Mouse (Mus musculus) forebrain, embryonic 15.5 days (tissue): Measurements from ENCODE around the gene Gm17334. TPM values are rescaled to one million over a fixed set of nuclear protein-coding genes. Genes with fewer than 3 reads are reported as not detected.

Experiments used
- ATAC-seq: fragments of 200-750 bp; cut with Nextera tagmentation; replicated peaks from 2 replicates; pipeline ENCODE4 v1.8.0; 2017; ENCODE audit warnings: mild to moderate bottlenecking, moderate TSS enrichment, moderate library complexity
- H3K27ac ChIP-seq: fragments of 300-500 bp; sonication (generic); replicated peaks from 2 replicates; pipeline ENCODE4 v1.5.1; 2015; ENCODE audit warnings: mild to moderate bottlenecking, inconsistent platforms
- H3K27me3 ChIP-seq: fragments of 300-500 bp; sonication (generic); 2 replicates; pipeline ENCODE4 v1.6.1; 2015; ENCODE audit warnings: inconsistent platforms
- H3K36me3 ChIP-seq: fragments of 300-500 bp; sonication (generic); 2 replicates; pipeline ENCODE4 v1.6.1; 2015; ENCODE audit warnings: mild to moderate bottlenecking, inconsistent platforms
- H3K4me1 ChIP-seq: fragments of 300-500 bp; sonication (generic); 2 replicates; pipeline ENCODE4 v1.6.1; 2015; ENCODE audit warnings: inconsistent platforms
- H3K4me2 ChIP-seq: fragments of 300-500 bp; sonication (generic); replicated peaks from 2 replicates; pipeline ENCODE4 v1.6.1; 2015; ENCODE audit warnings: mild to moderate bottlenecking, inconsistent platforms
- H3K4me3 ChIP-seq: fragments of 300-500 bp; sonication (generic); 2 replicates; pipeline ENCODE4 v1.5.1; 2015; ENCODE audit warnings: mild to moderate bottlenecking, inconsistent platforms
- H3K9ac ChIP-seq: fragments of 300-500 bp; sonication (generic); replicated peaks from 2 replicates; pipeline ENCODE4 v1.6.1; 2015; ENCODE audit warnings: mild to moderate bottlenecking, inconsistent platforms
- H3K9me3 ChIP-seq: fragments of 300-500 bp; sonication (generic); 2 replicates; pipeline ENCODE4 v1.6.1; 2016; ENCODE audit warnings: inconsistent platforms
- WGBS: fragments of 180-500 bp; shearing (Covaris S2); methylation state at CpG from one replicate; pipeline ENCODE4 v1.1.7; 2015; ENCODE audit warnings: mixed read lengths; 5-methylcytosine and 5-hydroxymethylcytosine counted together
- polyA plus RNA-seq: library from polyadenylated mRNA; unstranded; fragments of >200 nt; fragmentation: Nextera tagmentation; extraction: Ambion mirVana; gene quantifications from 2 replicates; pipeline ENCODE4 v1.2.1, GENCODE M21; 2015

The Gm17334 gene
- not detected in 2 replicates for polyA plus RNA-seq

- H3K9me3 ChIP-seq, result no peaks in the 10 kb centered on the region
- H3K9ac ChIP-seq, result no peak within 1 kb of the TSS
- 90% methylated on average over 5 of the region's 5 CpGs for WGBS
- peaks cover 8% of the 10 kb centered on the region for H3K27me3 ChIP-seq
- H3K4me2 ChIP-seq, result no peak within 1 kb of the TSS
- peaks cover 10% of the 10 kb centered on the region for H3K4me1 ChIP-seq
- H3K36me3 ChIP-seq, result no peaks in the 10 kb centered on the region
- no peak within 1 kb of the TSS for H3K27ac ChIP-seq
- ATAC-seq, result no peak
- no peak within 1 kb of the TSS for H3K4me3 ChIP-seq
Measured at GRCm38 (mm10) chr11:53773087-53773486, at the start of gene Gm17334. Gm17334 (minus strand) TSS chr11:53773187.

- WGBS, result 96% methylated on average over 3 of the region's 3 CpGs
- Histone ChIP-seq H3K36me3 (no peaks in the 10 kb centered on the region), H3K4me1 (no peaks in the 10 kb centered on the region), H3K27me3 (no peaks in the 10 kb centered on the region), H3K9ac (no peak overlapping the region), H3K9me3 (no peaks in the 10 kb centered on the region), H3K27ac (no peak overlapping the region), H3K4me2 (no peak overlapping the region), H3K4me3 (no peak overlapping the region)
- no peak for ATAC-seq
Measured at GRCm38 (mm10) chr11:53821945-53822338, 49.0 kb upstream of the Gm17334 start.

GRCm38 (mm10) chr11:53821230-53821944 lies 48.4 kb upstream of the Gm17334 start:
- WGBS, result 81% methylated on average over 11 of the region's 11 CpGs

GRCm38 (mm10) chr11:53820516-53821170 lies 47.7 kb upstream of the Gm17334 start:
- H3K27ac ChIP-seq, result no peak overlapping the region
- no peaks in the 10 kb centered on the region for H3K36me3 ChIP-seq
- H3K27me3 ChIP-seq, result no peaks in the 10 kb centered on the region
- H3K9ac ChIP-seq, result no peak overlapping the region
- WGBS, result 93% methylated on average over 13 of the region's 13 CpGs
- no peaks in the 10 kb centered on the region for H3K9me3 ChIP-seq
- no peaks in the 10 kb centered on the region for H3K4me1 ChIP-seq
- no peak overlapping the region for H3K4me3 ChIP-seq
- no peak for ATAC-seq
- no peak overlapping the region for H3K4me2 ChIP-seq

More at GRCm38 (mm10) chr11:53821230-53821944, 48.4 kb upstream of the Gm17334 start:
- no peaks in the 10 kb centered on the region for H3K27me3 ChIP-seq
- no peak overlapping the region for H3K4me2 ChIP-seq
- no peak for ATAC-seq
- no peak overlapping the region for H3K9ac ChIP-seq
- no peak overlapping the region for H3K4me3 ChIP-seq
- H3K36me3 ChIP-seq, result no peaks in the 10 kb centered on the region
- no peaks in the 10 kb centered on the region for H3K4me1 ChIP-seq
- no peaks in the 10 kb centered on the region for H3K9me3 ChIP-seq
- no peak overlapping the region for H3K27ac ChIP-seq

- no peak for ATAC-seq
Measured at GRCm38 (mm10) chr11:53819511-53819910, 46.5 kb upstream of the Gm17334 start.

GRCm38 (mm10) chr11:53818794-53819193 lies 45.8 kb upstream of the Gm17334 start:
- Histone ChIP-seq H3K27ac (no peak overlapping the region), H3K36me3 (no peaks in the 10 kb centered on the region), H3K9ac (no peak overlapping the region), H3K9me3 (no peaks in the 10 kb centered on the region), H3K27me3 (no peaks in the 10 kb centered on the region), H3K4me2 (no peak overlapping the region), H3K4me3 (no peak overlapping the region), H3K4me1 (no peaks in the 10 kb centered on the region)
- ATAC-seq, result no peak
- WGBS, result 61% methylated on average over 6 of the region's 6 CpGs

More at GRCm38 (mm10) chr11:53819511-53819910, 46.5 kb upstream of the Gm17334 start:
- no peaks in the 10 kb centered on the region for H3K9me3 ChIP-seq
- H3K27ac ChIP-seq, result no peak overlapping the region
- WGBS, result 94% methylated on average over 6 of the region's 6 CpGs
- H3K4me2 ChIP-seq, result no peak overlapping the region
- H3K9ac ChIP-seq, result no peak overlapping the region
- no peaks in the 10 kb centered on the region for H3K27me3 ChIP-seq
- no peaks in the 10 kb centered on the region for H3K36me3 ChIP-seq
- no peak overlapping the region for H3K4me3 ChIP-seq
- H3K4me1 ChIP-seq, result no peaks in the 10 kb centered on the region

- H3K4me3 ChIP-seq, result no peak overlapping the region
Measured at GRCm38 (mm10) chr11:53816841-53817375, 43.9 kb upstream of the Gm17334 start.

GRCm38 (mm10) chr11:53814810-53815209 lies 41.8 kb upstream of the Gm17334 start:
- H3K4me3 ChIP-seq, result no peak overlapping the region
- H3K4me2 ChIP-seq, result no peak overlapping the region
- H3K4me1 ChIP-seq, result no peaks in the 10 kb centered on the region
- H3K9ac ChIP-seq, result no peak overlapping the region
- 62% methylated on average over 3 of the region's 3 CpGs for WGBS
- no peaks in the 10 kb centered on the region for H3K36me3 ChIP-seq
- H3K9me3 ChIP-seq, result no peaks in the 10 kb centered on the region
- H3K27ac ChIP-seq, result no peak overlapping the region
- no peaks in the 10 kb centered on the region for H3K27me3 ChIP-seq
- no peak for ATAC-seq

More at GRCm38 (mm10) chr11:53816841-53817375, 43.9 kb upstream of the Gm17334 start:
- Histone ChIP-seq H3K4me1 (no peaks in the 10 kb centered on the region), H3K27me3 (no peaks in the 10 kb centered on the region), H3K9ac (no peak overlapping the region), H3K27ac (no peak overlapping the region), H3K36me3 (no peaks in the 10 kb centered on the region), H3K4me2 (no peak overlapping the region), H3K9me3 (no peaks in the 10 kb centered on the region)
- WGBS, result 93% methylated on average over 5 of the region's 5 CpGs
- ATAC-seq, result no peak

- H3K4me3 ChIP-seq, result no peak overlapping the region
- no peaks in the 10 kb centered on the region for H3K9me3 ChIP-seq
- no peaks in the 10 kb centered on the region for H3K27me3 ChIP-seq
- WGBS, result 89% methylated on average over 16 of the region's 16 CpGs
- no peak overlapping the region for H3K9ac ChIP-seq
- H3K36me3 ChIP-seq, result no peaks in the 10 kb centered on the region
- no peak for ATAC-seq
- no peak overlapping the region for H3K4me2 ChIP-seq
- H3K4me1 ChIP-seq, result no peaks in the 10 kb centered on the region
- H3K27ac ChIP-seq, result no peak overlapping the region
Measured at GRCm38 (mm10) chr11:53813001-53813868, 40.2 kb upstream of the Gm17334 start.

GRCm38 (mm10) chr11:53811312-53811711 lies 38.3 kb upstream of the Gm17334 start:
- H3K27ac ChIP-seq, result no peak overlapping the region
- no peaks in the 10 kb centered on the region for H3K4me1 ChIP-seq
- no peak overlapping the region for H3K4me2 ChIP-seq
- H3K27me3 ChIP-seq, result no peaks in the 10 kb centered on the region
- ATAC-seq, result no peak
- H3K4me3 ChIP-seq, result no peak overlapping the region
- 80% methylated on average over 3 of the region's 3 CpGs for WGBS
- no peaks in the 10 kb centered on the region for H3K9me3 ChIP-seq
- no peaks in the 10 kb centered on the region for H3K36me3 ChIP-seq
- no peak overlapping the region for H3K9ac ChIP-seq

GRCm38 (mm10) chr11:53810749-53811148 lies 37.8 kb upstream of the Gm17334 start:
- WGBS, result 67% methylated on average over 2 of the region's 2 CpGs
- no peak overlapping the region for H3K4me3 ChIP-seq

GRCm38 (mm10) chr11:53810156-53810555 lies 37.2 kb upstream of the Gm17334 start:
- Histone ChIP-seq H3K4me3 (no peak overlapping the region), H3K36me3 (no peaks in the 10 kb centered on the region), H3K4me1 (no peaks in the 10 kb centered on the region), H3K9ac (no peak overlapping the region), H3K9me3 (no peaks in the 10 kb centered on the region), H3K27ac (no peak overlapping the region), H3K27me3 (no peaks in the 10 kb centered on the region), H3K4me2 (no peak overlapping the region)
- ATAC-seq, result no peak
- WGBS, result 61% methylated on average over 5 of the region's 5 CpGs

More at GRCm38 (mm10) chr11:53810749-53811148, 37.8 kb upstream of the Gm17334 start:
- H3K4me2 ChIP-seq, result no peak overlapping the region
- H3K9ac ChIP-seq, result no peak overlapping the region
- H3K27ac ChIP-seq, result no peak overlapping the region
- no peak for ATAC-seq
- H3K36me3 ChIP-seq, result no peaks in the 10 kb centered on the region
- no peaks in the 10 kb centered on the region for H3K27me3 ChIP-seq
- no peaks in the 10 kb centered on the region for H3K9me3 ChIP-seq
- H3K4me1 ChIP-seq, result no peaks in the 10 kb centered on the region
